Comparison of ENCODE assay signal across 27 mouse cellular contexts in genomic region chr3:121638241-121638640, GRCm38 (mm10). TPM values are rescaled to one million over a fixed set of nuclear protein-coding genes. Genes with fewer than 3 reads are reported as not detected.
DNase-seq lines count a peak whose midpoint lies in the region; ATAC-seq and TF ChIP-seq lines count a peak whose summit lies in the region.
"Had no signal": no experiment of that assay in that cellular context is flagged by ENCODE, and none has a peak within 500 bp of the region (broad histone marks: within the 10 kb centered on the region; RNA-seq: fewer than 3 reads in every experiment).

No protein-coding gene starts in this region.

- WGBS in embryonic facial prominence, embryonic 14.5 days = 82% methylated on average over 3 of the region's 3 CpGs
- WGBS in embryonic facial prominence, embryonic 10.5 days = 84% methylated on average over 3 of the region's 3 CpGs
- WGBS in kidney, adult 2 months = 62% methylated on average over 3 of the region's 3 CpGs
- WGBS in stomach, postnatal 0 days = 65% methylated on average over 3 of the region's 3 CpGs
- WGBS in midbrain, embryonic 10.5 days = 88% methylated on average over 3 of the region's 3 CpGs

- H3K27ac ChIP-seq in embryonic facial prominence, embryonic 14.5 days (replicated peaks; ENCODE audit: low read depth, low read length) = no peak overlapping the region
- no peak overlapping the region; the same call in 1 of the 2 replicates for H3K27ac ChIP-seq in embryonic facial prominence, embryonic 10.5 days (replicated peaks)
- peak overlapping the region; percentile 8; the same call in 1 of the 2 replicates for H3K27ac ChIP-seq in kidney, adult 2 months (ENCODE audit: insufficient read depth, low read depth, low read length)
- H3K27ac ChIP-seq in stomach, postnatal 0 days (replicated peaks) = peak overlapping the region; percentile 5; the same call in 1 of the 2 replicates
- H3K27ac ChIP-seq in midbrain, embryonic 10.5 days (replicated peaks) = no peak overlapping the region
- H3K27ac ChIP-seq: embryonic facial prominence, embryonic 12.5 days; gastrocnemius, adult 2 months; heart, embryonic 10.5 days; hindbrain, embryonic 14.5 days had no signal

- H3K9me3 ChIP-seq in embryonic facial prominence, embryonic 14.5 days (ENCODE audit: control insufficient read depth, low read length) = 0 out of 2 replicates have a peak, but pooled peaks cover 2% of the 10 kb centered on the region
- no peaks in the 10 kb centered on the region for H3K9me3 ChIP-seq in embryonic facial prominence, embryonic 10.5 days
- no peaks in the 10 kb centered on the region for H3K9me3 ChIP-seq in stomach, postnatal 0 days (ENCODE audit: control insufficient read depth, low read length)
- no peaks in the 10 kb centered on the region for H3K9me3 ChIP-seq in midbrain, embryonic 10.5 days (replicated peaks)
- H3K9me3 ChIP-seq: embryonic facial prominence, embryonic 12.5 days; G1E; heart, embryonic 10.5 days had no signal

- no peaks in the 10 kb centered on the region for H3K27me3 ChIP-seq in embryonic facial prominence, embryonic 14.5 days (replicated peaks; ENCODE audit: control insufficient read depth, insufficient read depth, low read length)
- no peaks in the 10 kb centered on the region for H3K27me3 ChIP-seq in embryonic facial prominence, embryonic 10.5 days (replicated peaks; ENCODE audit: low read depth, poor library complexity, severe bottlenecking)
- H3K27me3 ChIP-seq in kidney, adult 2 months (replicated peaks; ENCODE audit: control insufficient read depth, insufficient read depth, low read length) = no peaks in the 10 kb centered on the region
- no peaks in the 10 kb centered on the region for H3K27me3 ChIP-seq in stomach, postnatal 0 days (ENCODE audit: control insufficient read depth, insufficient read depth, low read length)
- no peaks in the 10 kb centered on the region for H3K27me3 ChIP-seq in midbrain, embryonic 10.5 days (ENCODE audit: low read depth, poor library complexity, severe bottlenecking)
- H3K27me3 ChIP-seq: embryonic facial prominence, embryonic 12.5 days had no signal

- no peak overlapping the region for H3K9ac ChIP-seq in embryonic facial prominence, embryonic 14.5 days (ENCODE audit: low read depth, low read length)
- no peak overlapping the region for H3K9ac ChIP-seq in stomach, postnatal 0 days (ENCODE audit: low read length)
- H3K9ac ChIP-seq: embryonic facial prominence, embryonic 12.5 days; hindbrain, embryonic 14.5 days had no signal

- no peaks in the 10 kb centered on the region for H3K36me3 ChIP-seq in embryonic facial prominence, embryonic 14.5 days (ENCODE audit: control insufficient read depth, insufficient read depth, low read length)
- H3K36me3 ChIP-seq in embryonic facial prominence, embryonic 10.5 days (replicated peaks) = no peaks in the 10 kb centered on the region
- H3K36me3 ChIP-seq in kidney, adult 2 months (ENCODE audit: control insufficient read depth, insufficient read depth, low read length) = no peaks in the 10 kb centered on the region
- H3K36me3 ChIP-seq in stomach, postnatal 0 days (ENCODE audit: control insufficient read depth, insufficient read depth, low read length) = no peaks in the 10 kb centered on the region
- H3K36me3 ChIP-seq in midbrain, embryonic 10.5 days = no peaks in the 10 kb centered on the region
- H3K36me3 ChIP-seq: embryonic facial prominence, embryonic 12.5 days; G1E; heart, embryonic 10.5 days had no signal

- ATAC-seq in embryonic facial prominence, embryonic 14.5 days (ENCODE audit: low read depth) = peak; percentile 90
- no peak for ATAC-seq in stomach, postnatal 0 days (ENCODE audit: low FRiP score, low TSS enrichment)
- ATAC-seq: CD4-positive, CD25-positive, alpha-beta regulatory T cell, adult 4 months; forebrain, embryonic 14.5 days had no signal

- no peak overlapping the region for H3K4me3 ChIP-seq in embryonic facial prominence, embryonic 14.5 days (ENCODE audit: low read depth, low read length)
- H3K4me3 ChIP-seq in embryonic facial prominence, embryonic 10.5 days = no peak overlapping the region
- H3K4me3 ChIP-seq in kidney, adult 2 months (ENCODE audit: insufficient read depth, low read depth, low read length) = no peak overlapping the region
- no peak overlapping the region for H3K4me3 ChIP-seq in stomach, postnatal 0 days (ENCODE audit: low read depth, low read length)
- H3K4me3 ChIP-seq in midbrain, embryonic 10.5 days = no peak overlapping the region
- H3K4me3 ChIP-seq: embryonic facial prominence, embryonic 12.5 days; gastrocnemius, adult 2 months; heart, embryonic 10.5 days had no signal

- H3K4me1 ChIP-seq in embryonic facial prominence, embryonic 14.5 days (ENCODE audit: control insufficient read depth, insufficient read depth, low read length) = 0 out of 2 replicates have a peak, but pooled peaks cover 8% of the 10 kb centered on the region
- H3K4me1 ChIP-seq in embryonic facial prominence, embryonic 10.5 days = peaks cover 18% of the 10 kb centered on the region
- H3K4me1 ChIP-seq in kidney, adult 2 months (ENCODE audit: control insufficient read depth, insufficient read depth, low read length) = peaks cover 22% of the 10 kb centered on the region
- no peaks in the 10 kb centered on the region for H3K4me1 ChIP-seq in stomach, postnatal 0 days (replicated peaks; ENCODE audit: control insufficient read depth, insufficient read depth)
- H3K4me1 ChIP-seq in midbrain, embryonic 10.5 days = 0 out of 2 replicates have a peak, but pooled peaks cover under 1% of the 10 kb centered on the region

- TF ChIP-seq CTCF in kidney, adult 2 months (conservative IDR thresholded peaks at IDR 0.05; ENCODE audit: insufficient read depth, insufficient read length, low read depth, low read length) = no peak
- TF ChIP-seq CTCF in stomach, postnatal 0 days (IDR thresholded peaks at IDR 0.05; ENCODE audit: low read depth) = no peak

- TF ChIP-seq EP300 in stomach, postnatal 0 days (optimal IDR thresholded peaks at IDR 0.05) = no peak

- TF ChIP-seq POLR2A in kidney, adult 2 months (IDR thresholded peaks at IDR 0.05; ENCODE audit: low read depth, low read length) = no peak

- DNase-seq in embryonic facial prominence, embryonic 14.5 days (ENCODE audit: low spot score) = peak; percentile 84
- DNase-seq in embryonic facial prominence, embryonic 10.5 days (ENCODE audit: low spot score) = no peak
- peak; percentile 37 for DNase-seq in kidney, adult 2 months
- no peak for DNase-seq in kidney, postnatal 10 days
- peak; percentile 26 for DNase-seq in ovary, postnatal 36 days (ENCODE audit: low spot score)
- no peak for DNase-seq in ovary, postnatal 10 days (ENCODE audit: low spot score)
- DNase-seq in stomach, postnatal 0 days (ENCODE audit: low spot score) = no peak
- no peak for DNase-seq in midbrain, embryonic 10.5 days (ENCODE audit: low spot score)
- DNase-seq: adrenal gland, adult 8-10 months; adrenal gland, postnatal 36 days; B cell, adult 2 months; cerebellum, adult 11 months; cerebellum, adult 8-10 months; cerebellum, postnatal 14 days; embryo, embryonic 11 days; gastrocnemius, adult 2 months; gastrocnemius, postnatal 25 days; heart, adult 18-20 months; heart, postnatal 14 days had no signal

- H3K4me2 ChIP-seq in embryonic facial prominence, embryonic 14.5 days (ENCODE audit: low read depth, low read length) = no peak overlapping the region
- no peak overlapping the region for H3K4me2 ChIP-seq in stomach, postnatal 0 days (replicated peaks; ENCODE audit: low read depth)
- H3K4me2 ChIP-seq: embryonic facial prominence, embryonic 12.5 days; hindbrain, embryonic 14.5 days had no signal

RNA-seq across cellular contexts. Expression of gene 4930432M17Rik, which starts 32.3 kb away (rescaled TPM):
- polyA plus RNA-seq in embryonic facial prominence, embryonic 14.5 days (2014; fragmentation: Nextera tagmentation; extraction: Ambion mirVana) = not detected in 2 replicates
- not detected in 2 replicates for polyA plus RNA-seq in embryonic facial prominence, embryonic 10.5 days (2016; fragmentation: Nextera tagmentation; extraction: Ambion mirVana)
- not detected in 2 replicates for polyA plus RNA-seq in kidney, adult 2 months (2012; rRNA removed)
- not detected in 2 replicates for polyA plus RNA-seq in stomach, postnatal 0 days (2015; fragmentation: Nextera tagmentation; extraction: Ambion mirVana)
- not detected in 2 replicates for polyA plus RNA-seq in midbrain, embryonic 10.5 days (2016; fragmentation: Nextera tagmentation; extraction: Ambion mirVana)
- polyA plus RNA-seq: brain, embryonic 14.5 days; CD4-positive, CD25-positive, alpha-beta regulatory T cell, adult 4 months; embryonic facial prominence, embryonic 12.5 days; forebrain, embryonic 14.5 days; G1E; heart, embryonic 10.5 days; heart, embryonic 14.5 days; hindbrain, embryonic 14.5 days had no signal

Comparison
In these comparisons a context has a peak if more than half of its experiments do, and no peak if none do; other contexts are left out.
1. DNase-seq: peak in embryonic facial prominence, embryonic 14.5 days (single experiment), kidney, adult 2 months (single experiment) and ovary, postnatal 36 days (single experiment); none in embryonic facial prominence, embryonic 10.5 days (single experiment), kidney, postnatal 10 days (single experiment), ovary, postnatal 10 days (single experiment), stomach, postnatal 0 days (single experiment) and midbrain, embryonic 10.5 days (single experiment).
2. H3K27ac ChIP-seq: peak in kidney, adult 2 months (single experiment) and stomach, postnatal 0 days (single experiment); none in embryonic facial prominence, embryonic 14.5 days (single experiment), embryonic facial prominence, embryonic 10.5 days (single experiment) and midbrain, embryonic 10.5 days (single experiment).